Mouse (Mus musculus) urinary bladder, adult 18-20 months (tissue): ENCODE data around the gene Olfml2a.
A peak's percentile ranks its signal among the peaks of the same experiment; 100 is the strongest.

Experiments used
- DNase-seq, 2 experiments: peaks; one replicate each; pipeline ENCODE4 v3.0.0; 2022; ENCODE audit warnings: low spot score in 2 of 2, mixed read lengths in 2 of 2

Olfml2a gene

GRCm38 (mm10) chr2:38983456-38983855 is 51.7 kb downstream of the Olfml2a start:
- no peak for DNase-seq

GRCm38 (mm10) chr2:38986580-38986979 is 54.8 kb downstream of the Olfml2a start:
- DNase-seq: no peak

- DNase-seq: no peak
Measured at GRCm38 (mm10) chr2:38987371-38987770, 55.6 kb downstream of the Olfml2a start.

DNA sequence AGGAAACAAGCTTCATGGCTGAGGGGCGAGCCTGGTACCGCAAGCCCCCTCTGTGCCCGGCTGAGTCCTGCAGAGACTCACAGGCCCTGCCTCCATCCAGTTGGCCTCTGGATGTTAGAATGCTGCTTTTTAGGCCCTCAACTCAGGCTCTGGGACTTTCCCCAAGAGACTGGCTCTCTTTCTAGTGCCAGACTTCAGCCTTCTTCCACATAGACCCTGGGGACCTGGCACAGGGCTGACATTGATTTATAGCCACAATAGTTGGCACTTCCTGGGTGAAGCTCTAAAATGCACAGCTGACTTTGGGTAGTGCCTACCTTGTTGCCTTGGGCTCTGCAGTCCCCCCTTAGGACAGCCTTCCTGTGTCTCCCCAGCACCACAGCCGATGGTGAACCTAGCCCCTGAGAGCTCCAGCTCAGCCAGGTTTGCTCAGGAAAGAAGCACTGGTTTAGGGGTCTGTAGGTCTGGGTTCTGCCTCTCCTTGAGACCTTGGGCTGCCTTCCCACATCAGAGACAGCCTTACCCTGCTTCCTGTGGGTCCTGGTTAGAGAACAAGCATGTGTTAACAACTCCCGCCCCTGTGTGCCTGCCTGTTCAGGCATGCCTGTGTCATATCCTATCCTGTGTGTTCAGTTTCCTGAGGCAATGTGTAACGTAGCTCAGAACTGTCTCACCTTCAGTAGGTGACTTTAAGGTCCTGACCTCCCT is 56.2 kb downstream of the Olfml2a start:
- peak; percentile 49 to 74 for DNase-seq

DNA sequence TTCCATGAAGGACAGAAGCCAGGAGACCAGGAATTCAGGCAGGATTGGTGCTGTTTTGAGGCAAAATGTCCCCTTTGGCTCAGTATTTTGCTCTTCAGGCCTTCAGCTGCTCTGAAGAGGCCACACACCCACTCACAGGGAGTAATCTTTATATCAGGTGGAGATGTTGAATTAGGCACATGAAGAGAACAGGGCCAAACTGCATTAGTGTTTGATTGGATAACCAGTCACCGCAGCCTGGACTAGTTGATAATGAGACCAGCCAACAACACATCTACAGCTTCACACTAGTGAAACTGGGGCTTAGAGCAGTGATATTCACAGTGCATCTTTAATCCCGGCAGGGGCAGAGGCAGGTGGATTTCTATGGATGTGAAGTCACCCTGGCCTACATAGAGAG is 57.2 kb downstream of the Olfml2a start:
- no peak for DNase-seq

GRCm38 (mm10) chr2:38992004-38992403 is 60.2 kb downstream of the Olfml2a start:
- no peak for DNase-seq

DNA sequence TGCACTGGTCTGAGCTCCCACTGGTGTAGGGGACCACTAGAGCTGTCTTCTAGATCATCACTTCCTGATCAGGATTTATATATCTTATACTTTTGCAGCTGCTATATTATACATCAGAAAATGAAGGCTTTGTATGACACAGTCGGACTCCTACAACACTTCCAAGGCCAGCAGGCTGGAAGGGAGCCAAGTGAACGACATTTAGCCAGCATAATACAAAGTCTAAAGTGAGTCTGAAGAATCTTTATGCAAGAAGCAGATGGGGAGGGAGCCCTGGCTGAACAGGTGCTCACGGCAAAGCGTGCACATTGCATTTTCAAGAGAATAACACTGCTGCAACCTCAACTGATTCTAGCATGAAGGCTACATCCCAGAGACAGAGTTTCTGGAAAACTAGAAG is 60.7 kb downstream of the Olfml2a start:
- DNase-seq: no peak

DNA sequence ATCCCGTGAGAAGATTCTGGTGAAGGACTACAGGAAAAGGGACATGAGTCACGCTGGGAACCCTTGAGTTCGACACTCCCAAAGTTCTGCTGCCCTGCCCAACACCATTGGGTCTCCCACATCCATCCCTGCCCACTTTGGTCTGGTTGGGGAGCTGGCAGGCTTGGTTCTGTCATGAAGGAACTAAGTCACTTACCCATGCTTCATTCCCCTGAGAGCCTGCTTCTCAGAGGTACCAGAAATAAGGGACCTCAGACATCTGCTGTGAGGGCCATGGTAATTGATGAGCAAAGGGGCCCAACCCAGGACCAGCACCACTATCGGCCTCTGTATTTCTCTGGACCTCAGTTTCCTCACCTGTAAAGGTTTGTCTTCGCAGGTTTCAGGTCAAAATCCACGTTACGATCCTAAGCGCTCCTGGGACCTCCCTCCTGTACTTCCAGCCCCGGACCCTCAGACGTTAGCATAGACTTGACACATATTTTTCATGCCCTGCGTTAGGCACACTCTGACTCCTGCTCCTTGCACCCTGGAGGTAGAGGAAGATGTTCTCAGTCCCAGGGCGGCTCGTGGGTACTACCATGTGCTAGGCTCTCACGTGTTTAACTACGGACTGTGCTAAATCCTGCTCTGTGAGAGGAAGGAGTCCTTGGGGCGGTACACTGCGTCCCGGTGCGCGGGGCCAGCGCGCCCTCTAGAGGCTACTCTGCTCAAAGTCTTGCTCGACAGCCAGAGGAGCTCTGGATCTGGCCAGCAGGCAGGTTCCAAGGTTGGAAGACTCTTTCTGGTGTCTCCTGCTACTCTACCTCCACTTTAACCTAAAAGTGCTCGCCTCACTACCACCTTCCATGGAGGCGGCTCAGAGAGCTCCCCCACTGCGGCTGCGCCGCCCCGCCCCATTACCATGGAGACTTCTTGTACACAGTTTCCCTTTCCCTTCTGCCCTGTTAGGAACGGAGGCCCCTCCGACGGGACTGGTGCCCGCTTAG is 65.9 kb downstream of the Olfml2a start, which contains the start of gene Wdr38:
TSS of gene Wdr38 (plus strand) at position 91 of the 989 bp plus-strand sequence.
- peak; percentile 82 to 91 for DNase-seq

DNA sequence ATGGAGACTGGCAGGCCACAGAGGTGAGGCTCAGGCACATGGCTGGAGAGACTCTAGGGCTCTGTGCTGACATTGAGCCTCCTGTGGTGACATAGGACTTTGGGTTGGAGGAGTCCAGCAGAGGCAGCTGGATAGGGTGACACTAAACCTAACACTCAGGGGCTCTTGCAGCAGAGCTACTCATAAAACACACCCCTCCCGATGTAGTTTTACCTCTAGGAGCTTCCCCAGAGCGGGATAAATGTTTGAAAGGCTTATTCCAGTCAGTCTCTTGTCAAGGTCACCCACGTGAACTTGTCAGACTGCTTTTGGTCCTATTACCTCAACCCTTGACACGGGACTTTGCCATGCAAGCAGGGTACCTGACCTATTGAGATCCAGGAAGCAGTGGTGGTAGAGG is 67.6 kb downstream of the Olfml2a start:
- no peak for DNase-seq

- DNase-seq: no peak
Measured at GRCm38 (mm10) chr2:38999910-39000586, 68.3 kb downstream of the Olfml2a start.

DNA sequence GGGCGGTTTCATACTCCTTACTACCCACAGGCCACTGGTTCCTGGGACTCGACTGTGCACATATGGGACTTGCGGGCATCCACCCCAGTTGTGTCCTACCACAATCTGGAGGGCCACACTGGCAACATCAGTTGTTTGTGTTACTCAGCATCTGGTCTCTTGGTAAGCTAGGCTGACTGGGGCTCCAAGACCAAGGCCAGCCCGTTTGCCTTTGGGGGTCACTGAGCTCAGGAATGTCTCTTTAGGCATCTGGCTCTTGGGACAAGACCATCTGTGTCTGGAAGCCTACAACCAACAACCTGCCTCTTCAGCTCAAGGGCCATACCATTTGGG is 68.8 kb downstream of the Olfml2a start:
- DNase-seq: no peak

DNA sequence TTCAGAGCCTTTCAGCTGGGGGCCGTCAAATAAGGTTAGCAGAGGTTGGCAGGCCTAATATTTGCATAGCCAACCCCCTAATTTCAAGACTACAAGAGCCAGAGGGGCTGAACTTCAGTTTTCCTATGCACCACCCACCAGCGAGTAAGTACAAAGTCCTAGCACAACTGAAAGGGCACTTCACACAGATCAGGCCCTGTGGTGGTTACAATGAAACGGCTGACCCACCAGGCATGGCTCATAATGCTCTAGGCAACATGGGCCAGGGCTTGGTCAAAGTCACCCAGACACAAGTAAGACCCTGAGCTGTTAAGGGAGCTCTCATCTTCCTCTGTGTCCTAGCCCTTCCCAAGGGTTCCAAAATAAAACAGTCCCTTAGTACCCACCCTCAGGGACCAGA is 70.1 kb downstream of the Olfml2a start:
- no peak for DNase-seq

GRCm38 (mm10) chr2:39003106-39003505 is 71.3 kb downstream of the Olfml2a start:
- DNase-seq: no peak

DNA sequence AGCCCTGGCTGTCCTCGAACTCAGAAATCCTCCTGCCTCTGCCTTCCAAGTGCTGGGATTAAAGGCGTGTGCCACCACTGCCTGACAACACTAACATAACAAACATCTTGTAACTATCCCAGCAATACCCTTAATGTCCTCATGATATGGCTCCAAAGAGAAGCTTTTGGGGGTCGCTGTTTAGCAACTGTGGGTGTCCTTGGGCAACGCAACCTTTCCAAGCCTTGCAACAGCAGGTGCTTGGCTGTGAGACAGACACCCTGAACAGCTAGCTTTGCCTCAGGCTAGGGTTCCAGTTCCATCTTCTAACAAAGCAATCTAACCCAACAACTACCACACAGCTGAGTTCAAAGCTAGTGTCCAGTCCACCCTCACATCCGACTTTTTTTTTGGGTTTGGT is 71.7 kb downstream of the Olfml2a start:
- DNase-seq: no peak

GRCm38 (mm10) chr2:39004372-39004771 is 72.6 kb downstream of the Olfml2a start:
- DNase-seq: no peak

GRCm38 (mm10) chr2:39004880-39005435 is 73.2 kb downstream of the Olfml2a start, which contains the start of gene Arpc5l:
Arpc5l (plus strand) TSS chr2:39005348.
- DNase-seq: peak; percentile 85 to 88

DNA sequence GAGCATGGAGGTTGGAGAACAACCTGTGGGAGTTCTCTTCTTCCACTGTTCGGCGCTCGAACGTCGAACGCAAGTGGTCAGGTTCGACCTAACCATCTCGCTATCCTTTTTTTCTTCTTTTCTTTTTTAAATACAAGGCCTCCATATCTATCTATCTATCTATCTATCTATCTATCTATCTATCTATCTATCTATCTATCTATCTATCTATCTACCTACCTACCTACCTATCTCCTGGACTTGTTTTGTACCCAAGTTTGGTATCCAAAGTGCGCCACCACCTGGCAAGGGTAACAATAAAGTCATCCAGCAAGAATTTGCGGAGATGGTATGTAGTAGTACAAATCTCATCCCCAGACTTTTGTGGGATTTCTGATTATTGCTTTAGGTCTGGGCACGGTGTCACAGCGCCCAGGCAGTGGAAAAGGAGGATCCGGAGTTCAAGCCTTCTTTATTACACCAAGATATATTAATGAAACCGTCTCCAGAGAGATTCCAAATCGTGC is 73.8 kb downstream of the Olfml2a start, which contains the start of gene Rpl35:
TSS of gene Rpl35 (minus strand) at position 51 of the 506 bp plus-strand sequence.
- DNase-seq: no peak

DNA sequence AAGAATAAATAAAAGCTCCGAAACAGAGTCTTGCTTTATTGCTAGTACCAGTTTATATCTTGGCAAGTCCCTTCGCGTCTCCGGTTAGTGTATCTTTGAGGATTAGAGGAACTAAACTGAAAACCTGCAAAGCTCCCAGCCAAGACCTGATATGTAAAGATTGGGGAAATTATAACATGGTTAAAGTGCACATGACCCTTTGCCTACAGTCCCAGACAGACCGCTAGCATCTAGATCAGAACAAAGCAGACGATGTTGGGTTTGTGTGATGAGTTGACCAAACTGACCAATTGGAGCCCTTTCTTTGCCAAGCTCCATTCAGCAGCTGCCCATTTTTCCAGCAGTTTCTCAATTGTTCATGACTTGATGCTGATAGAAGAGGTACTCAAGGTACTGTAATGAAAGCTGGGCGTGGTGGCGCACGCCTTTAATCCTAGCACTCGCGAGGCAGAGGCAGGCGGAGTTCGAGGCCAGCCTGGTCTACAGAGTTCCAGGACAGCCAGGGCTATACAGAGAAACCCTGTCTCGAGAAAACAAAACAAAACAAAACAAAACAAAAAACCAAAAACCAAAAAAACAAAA is 74.5 kb downstream of the Olfml2a start:
- no peak for DNase-seq

- DNase-seq: peak; percentile 87 to 91
Measured at GRCm38 (mm10) chr2:39007865-39008264, 76.1 kb downstream of the Olfml2a start.

GRCm38 (mm10) chr2:39008350-39008851 is 76.6 kb downstream of the Olfml2a start:
- DNase-seq: peak in 1 of 2 experiments; percentile 41

GRCm38 (mm10) chr2:39008954-39009365 is 77.2 kb downstream of the Olfml2a start:
- DNase-seq: peak in 1 of 2 experiments; percentile 63
